Comparison of ENCODE assay signal across 8 mouse cellular contexts in genomic region chr12:59798051-59798450, GRCm38 (mm10).
DNase-seq lines count a peak whose midpoint lies in the region; ATAC-seq lines count a peak whose summit lies in the region.

No protein-coding gene starts in this region.

- no peak overlapping the region for H3K4me2 ChIP-seq in forebrain, embryonic 15.5 days (replicated peaks)

- 0 out of 2 replicates have a peak, but pooled peaks cover 2% of the 10 kb centered on the region for H3K4me1 ChIP-seq in forebrain, embryonic 15.5 days

- H3K27me3 ChIP-seq in forebrain, embryonic 15.5 days = no peaks in the 10 kb centered on the region

- no peaks in the 10 kb centered on the region for H3K36me3 ChIP-seq in forebrain, embryonic 15.5 days

- H3K9ac ChIP-seq in forebrain, embryonic 15.5 days (replicated peaks) = no peak overlapping the region

- H3K27ac ChIP-seq in forebrain, embryonic 15.5 days (replicated peaks) = no peak overlapping the region

- no peaks in the 10 kb centered on the region for H3K9me3 ChIP-seq in forebrain, embryonic 15.5 days

- ATAC-seq in forebrain, embryonic 15.5 days (replicated peaks) = peak; percentile 84

- 50% methylated on average over 3 of the region's 3 CpGs for WGBS in forebrain, embryonic 15.5 days

- H3K4me3 ChIP-seq in forebrain, embryonic 15.5 days = no peak overlapping the region

- DNase-seq in embryo, embryonic 10 days (ENCODE audit: low spot score) = peak; percentile 24
- DNase-seq in embryo, embryonic 9.5 days (ENCODE audit: extremely low spot score) = no peak
- DNase-seq in 416B (ENCODE audit: low read depth) = peak; percentile 7
- peak; percentile 11 to 79 for DNase-seq in left cerebral cortex, adult 9 months (ENCODE audit: low spot score in 2 of 2)
- DNase-seq in right cerebral cortex, postnatal 4 days = peak; percentile 63
- no peak for DNase-seq in thymus, postnatal 36 days
- no peak for DNase-seq in T-cell, adult 2 months (ENCODE audit: low spot score)

Comparison
In these comparisons a context has a peak if more than half of its experiments do, and no peak if none do; other contexts are left out.
1. DNase-seq: peak in embryo, embryonic 10 days (single experiment), 416B (single experiment), left cerebral cortex, adult 9 months (2 of 2) and right cerebral cortex, postnatal 4 days (single experiment); none in embryo, embryonic 9.5 days (single experiment), thymus, postnatal 36 days (0 of 2) and T-cell, adult 2 months (single experiment).